Mouse (Mus musculus) small intestine, adult 2 months (tissue): ENCODE measurements around the gene Plppr3. TPM values are rescaled to one million over a fixed set of nuclear protein-coding genes. Genes with fewer than 3 reads are reported as not detected.

Experiments
- H3K27ac ChIP-seq: fragments of 200-500 bp; 2 replicates; pipeline ENCODE4 v1.5.1; 2012; ENCODE audit warnings: low read depth, low read length, control low read depth, inconsistent platforms; ENCODE audit not compliant: insufficient read depth
- H3K27me3 ChIP-seq: fragments of 200-500 bp; 2 replicates; pipeline ENCODE4 v1.6.1; 2012; ENCODE audit warnings: mild to moderate bottlenecking, moderate library complexity, low read length, inconsistent platforms; ENCODE audit not compliant: control insufficient read depth, insufficient read depth
- H3K36me3 ChIP-seq: fragments of 200-500 bp; 2 replicates; pipeline ENCODE4 v1.6.1; 2012; ENCODE audit warnings: mild to moderate bottlenecking, low read length, control low read depth, inconsistent platforms; ENCODE audit not compliant: control insufficient read depth, insufficient read depth
- H3K4me1 ChIP-seq: fragments of 200-500 bp; 2 replicates; pipeline ENCODE4 v1.6.1; 2012; ENCODE audit warnings: low read length, inconsistent platforms, mixed read lengths; ENCODE audit not compliant: control insufficient read depth, insufficient read depth, insufficient read length
- H3K4me3 ChIP-seq: fragments of 200-500 bp; 2 replicates; pipeline ENCODE4 v1.5.1; 2012; ENCODE audit warnings: low read depth, mild to moderate bottlenecking, control low read depth, inconsistent platforms, low read length, moderate library complexity
- CTCF ChIP-seq: fragments of 200-500 bp; IDR thresholded peaks from 2 replicates; pipeline ENCODE4 v1.5.1; 2012; ENCODE audit warnings: low read depth, mild to moderate bottlenecking, control low read depth, inconsistent platforms, low read length, moderate library complexity, mixed read lengths; ENCODE audit not compliant: insufficient replicate concordance, insufficient read length; ENCODE audit errors: extremely low read depth
- POLR2A ChIP-seq: fragments of 200-500 bp; IDR thresholded peaks from 2 replicates; pipeline ENCODE4 v1.6.1; 2012; ENCODE audit warnings: low read depth, mild to moderate bottlenecking, control low read depth, inconsistent platforms, low read length, moderate library complexity
- WGBS: fragments of 180-500 bp; shearing (Covaris S2); methylation state at CpG from one replicate; pipeline ENCODE4 v1.1.7; 2018; 5-methylcytosine and 5-hydroxymethylcytosine counted together
- polyA plus RNA-seq: library from polyadenylated mRNA; depleted of rRNA; stranded (reverse); fragments of >200 nt; gene quantifications from 2 replicates; pipeline ENCODE4 v1.2.3, GENCODE M21; 2012

Plppr3 gene
- polyA plus RNA-seq, 1 experiment = 5.3 TPM

- Histone ChIP-seq H3K4me3 (peak overlapping the region; percentile 11; the same call in 1 of the 2 replicates), H3K27me3 (peaks cover 12% of the 10 kb centered on the region; the same call in 1 of the 2 replicates), H3K36me3 (no peaks in the 10 kb centered on the region), H3K4me1 (peaks cover 19% of the 10 kb centered on the region), H3K27ac (peak overlapping the region; percentile 58)
- WGBS = 52% methylated on average over 12 of the region's 12 CpGs
- TF ChIP-seq POLR2A = no peak
- TF ChIP-seq CTCF = no peak
Observed at GRCm38 (mm10) chr10:79877757-79878156, 3.3 kb upstream of the Plppr3 start.

GRCm38 (mm10) chr10:79877174-79877573 is 2.7 kb upstream of the Plppr3 start:
- 52% methylated on average over 1 of the region's 1 CpGs for WGBS
- Histone ChIP-seq H3K27ac (peak overlapping the region; percentile 57), H3K27me3 (peaks cover 13% of the 10 kb centered on the region; the same call in 1 of the 2 replicates), H3K36me3 (no peaks in the 10 kb centered on the region), H3K4me1 (peaks cover 19% of the 10 kb centered on the region), H3K4me3 (no peak overlapping the region)
- TF ChIP-seq POLR2A (no peak), CTCF (no peak)

- H3K36me3 ChIP-seq = no peaks in the 10 kb centered on the region
- no peak overlapping the region for H3K27ac ChIP-seq
- H3K4me1 ChIP-seq = peaks cover 11% of the 10 kb centered on the region
- TF ChIP-seq POLR2A = no peak
- no peak for TF ChIP-seq CTCF
- peaks cover 13% of the 10 kb centered on the region; the same call in 1 of the 2 replicates for H3K27me3 ChIP-seq
- WGBS = 4% methylated on average over 26 of the region's 26 CpGs
- peak overlapping the region; percentile 63 for H3K4me3 ChIP-seq
Observed at GRCm38 (mm10) chr10:79873715-79874289, 632 bp downstream of the Plppr3 start.

DNA sequence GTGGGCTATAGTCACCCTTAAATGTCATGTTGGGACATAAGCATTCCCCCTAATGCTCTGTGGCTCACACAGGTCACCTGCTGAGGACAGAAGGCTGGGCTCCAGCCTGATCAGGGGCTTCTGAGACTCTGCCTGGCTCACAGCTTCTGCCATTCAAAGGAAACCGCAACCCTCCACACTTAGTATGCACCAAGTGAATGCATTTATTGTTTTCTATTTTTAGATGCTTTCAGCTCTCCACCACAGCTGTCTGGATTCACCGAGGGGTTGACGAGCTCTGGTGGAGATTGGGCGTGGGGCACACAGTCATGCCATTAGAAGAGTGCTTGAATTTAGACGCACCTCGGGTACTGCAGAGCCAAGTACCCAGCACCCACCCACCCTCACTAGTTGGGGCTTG is 1.1 kb downstream of the Plppr3 start:
- Histone ChIP-seq H3K4me1 (peaks cover 11% of the 10 kb centered on the region), H3K4me3 (no peak overlapping the region), H3K36me3 (no peaks in the 10 kb centered on the region), H3K27me3 (peaks cover 13% of the 10 kb centered on the region; the same call in 1 of the 2 replicates), H3K27ac (no peak overlapping the region)
- TF ChIP-seq POLR2A (no peak), CTCF (no peak)
- 32% methylated on average over 6 of the region's 6 CpGs for WGBS

- no peaks in the 10 kb centered on the region for H3K36me3 ChIP-seq
- WGBS = 41% methylated on average over 3 of the region's 3 CpGs
- H3K4me1 ChIP-seq = peaks cover 11% of the 10 kb centered on the region
- H3K27ac ChIP-seq = no peak overlapping the region
- no peak for TF ChIP-seq CTCF
- no peak for TF ChIP-seq POLR2A
- no peak overlapping the region for H3K4me3 ChIP-seq
- H3K27me3 ChIP-seq = peaks cover 13% of the 10 kb centered on the region; the same call in 1 of the 2 replicates
Observed at GRCm38 (mm10) chr10:79872862-79873261, 1.6 kb downstream of the Plppr3 start.

- peaks cover 13% of the 10 kb centered on the region; the same call in 1 of the 2 replicates for H3K27me3 ChIP-seq
- TF ChIP-seq CTCF (no peak), POLR2A (no peak)
- no peak overlapping the region for H3K4me3 ChIP-seq
- H3K27ac ChIP-seq = no peak overlapping the region
- peaks cover 4% of the 10 kb centered on the region; the same call in 1 of the 2 replicates for H3K4me1 ChIP-seq
- 57% methylated on average over 8 of the region's 8 CpGs for WGBS
- H3K36me3 ChIP-seq = no peaks in the 10 kb centered on the region
Observed at GRCm38 (mm10) chr10:79871845-79872244, 2.6 kb downstream of the Plppr3 start.

DNA sequence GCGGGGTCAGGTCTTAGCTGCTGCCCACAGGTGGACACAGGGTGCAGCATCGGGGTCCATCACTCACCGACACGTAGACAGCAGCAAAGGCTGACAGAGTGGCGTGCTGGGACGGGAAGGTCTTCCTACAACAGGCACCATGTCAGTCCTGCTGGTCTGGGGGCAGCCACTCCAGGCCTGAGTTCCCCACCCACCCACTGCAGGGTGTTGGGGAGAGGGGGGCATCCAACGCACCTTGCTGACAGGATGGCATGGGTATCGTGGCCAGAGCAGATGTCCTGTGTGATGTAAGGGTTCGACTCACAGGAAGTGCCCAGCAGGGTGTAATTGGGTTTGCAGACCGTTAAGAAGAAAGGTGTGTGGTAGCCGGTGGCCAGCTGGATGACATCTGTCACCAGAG is 7.8 kb downstream of the Plppr3 start:
- Histone ChIP-seq H3K27me3 (no peaks in the 10 kb centered on the region), H3K36me3 (peaks cover 23% of the 10 kb centered on the region), H3K4me1 (no peaks in the 10 kb centered on the region; the same call in 1 of the 2 replicates), H3K27ac (no peak overlapping the region), H3K4me3 (no peak overlapping the region)
- TF ChIP-seq POLR2A = no peak
- no peak for TF ChIP-seq CTCF
- WGBS = 75% methylated on average over 11 of the region's 11 CpGs
